Mouse (Mus musculus) left cerebral cortex, postnatal 36 days (tissue): ENCODE data around the gene Sec24d. TPM values are rescaled to one million over a fixed set of nuclear protein-coding genes. Genes with fewer than 3 reads are reported as not detected.
A peak's percentile ranks its signal among the peaks of the same experiment; 100 is the strongest.
"Not testable (repeated sequence)": the region's sequence is repeated elsewhere in the genome, so short reads cannot be mapped to it uniquely, and the experiment has no call there.

Source experiments
- DNase-seq, 2 experiments: peaks; one replicate each; pipeline ENCODE4 v3.0.0; 2021 to 2022; ENCODE audit warnings: low spot score in 2 of 2, mixed read lengths in 1 of 2
- intact Hi-C: fragments of 180-260 bp; cut with DNase I; formaldehyde crosslinking; loops from one replicate; pipeline ENCODE4 v1.15.1; 2025
- total RNA-seq, 2 experiments: library from RNA; stranded (reverse); gene quantifications; 2 replicates each; pipeline ENCODE4 v1.2.3; 2021

Gene Sec24d
- total RNA-seq, 2 experiments from 2014 or later, result 10.5 to 10.9 TPM

GRCm38 (mm10) chr3:123334947-123335346 is 67.7 kb downstream of the Sec24d start:
- no peak for DNase-seq
- intact Hi-C loops, result no loop called here

GRCm38 (mm10) chr3:123335480-123335879 is 68.2 kb downstream of the Sec24d start:
- intact Hi-C loops, result no loop called here
- DNase-seq, result no peak

GRCm38 (mm10) chr3:123336455-123336854 is 69.2 kb downstream of the Sec24d start:
- intact Hi-C loops, result no loop called here
- DNase-seq, result no peak

GRCm38 (mm10) chr3:123336951-123337350 is 69.7 kb downstream of the Sec24d start:
- DNase-seq, result no peak
- intact Hi-C loops, result no loop called here

GRCm38 (mm10) chr3:123337853-123338252 is 70.6 kb downstream of the Sec24d start:
- intact Hi-C loops, result no loop called here
- DNase-seq, result no peak

- intact Hi-C loops, result no loop called here
Observed at GRCm38 (mm10) chr3:123338666-123339195, 71.5 kb downstream of the Sec24d start.

GRCm38 (mm10) chr3:123341049-123341448 is 73.8 kb downstream of the Sec24d start:
- intact Hi-C loops, result no loop called here
- no peak for DNase-seq

More at GRCm38 (mm10) chr3:123338666-123339195, 71.5 kb downstream of the Sec24d start:
- DNase-seq, result no peak

- intact Hi-C loops, result no loop called here
- DNase-seq, result no peak
Observed at GRCm38 (mm10) chr3:123343690-123344089, 76.4 kb downstream of the Sec24d start.

- peak in 1 of 2 experiments; percentile 17 for DNase-seq
- intact Hi-C loops, result no loop called here
Observed at GRCm38 (mm10) chr3:123348080-123348802, 81.0 kb downstream of the Sec24d start.

- no peak for DNase-seq
- intact Hi-C loops, result loop anchor here (10.0 kb wide), 1 partner anchor 116 kb away; the partner anchor contains the start of gene Synpo2
Observed at GRCm38 (mm10) chr3:123350602-123351001, 83.3 kb downstream of the Sec24d start.

- DNase-seq, result no peak
- intact Hi-C loops, result loop anchor here (10.0 kb wide), 1 partner anchor 117 kb away; the partner anchor contains the start of gene Synpo2
Observed at GRCm38 (mm10) chr3:123351519-123351918, 84.3 kb downstream of the Sec24d start.

GRCm38 (mm10) chr3:123353183-123353582 is 85.9 kb downstream of the Sec24d start:
- DNase-seq, result no peak
- intact Hi-C loops, result loop anchor here (2.0 to 10.0 kb wide), 2 partner anchors 118 to 184 kb away; partner anchors contain the start of gene Synpo2

- no peak for DNase-seq
- intact Hi-C loops, result loop anchor here (2.0 to 10.0 kb wide), 2 partner anchors 119 to 185 kb away; partner anchors contain the start of gene Synpo2
Observed at GRCm38 (mm10) chr3:123353661-123354060, 86.4 kb downstream of the Sec24d start.

- intact Hi-C loops, result loop anchor here (10.0 kb wide), 1 partner anchor 120 kb away; the partner anchor contains the start of gene Synpo2
- DNase-seq, result no peak
Observed at GRCm38 (mm10) chr3:123354388-123354787, 87.1 kb downstream of the Sec24d start.

GRCm38 (mm10) chr3:123356377-123356991 is 89.2 kb downstream of the Sec24d start:
- no peak for DNase-seq

GRCm38 (mm10) chr3:123366820-123367219 is 99.6 kb downstream of the Sec24d start:
- intact Hi-C loops, DNase-seq: not testable (repeated sequence)

More at GRCm38 (mm10) chr3:123356377-123356991, 89.2 kb downstream of the Sec24d start:
- intact Hi-C loops, result loop anchor here (10.0 kb wide), 1 partner anchor 122 kb away; the partner anchor contains the start of gene Synpo2

GRCm38 (mm10) chr3:123369161-123369560 is 101.9 kb downstream of the Sec24d start:
- intact Hi-C loops, result no loop called here

GRCm38 (mm10) chr3:123370927-123371326 is 103.7 kb downstream of the Sec24d start:
- intact Hi-C loops, result no loop called here
- no peak for DNase-seq

More at GRCm38 (mm10) chr3:123369161-123369560, 101.9 kb downstream of the Sec24d start:
- DNase-seq, result no peak

- DNase-seq, result peak; percentile 54 to 63
- intact Hi-C loops, result no loop called here
Observed at GRCm38 (mm10) chr3:123371766-123372535, 104.7 kb downstream of the Sec24d start.
